ENCODE assay signal across 16 mouse cellular contexts in genomic region chr5:73630141-73630540, GRCm38 (mm10). TPM values are rescaled to one million over a fixed set of nuclear protein-coding genes. Genes with fewer than 3 reads are reported as not detected.
DNase-seq lines count a peak whose midpoint lies in the region; ATAC-seq and TF ChIP-seq lines count a peak whose summit lies in the region.
"Had no signal": no experiment of that assay in that cellular context is flagged by ENCODE, and none has a peak within 500 bp of the region (broad histone marks: within the 10 kb centered on the region; RNA-seq: fewer than 3 reads in every experiment).

No protein-coding gene starts in this region.

- H3K4me1 ChIP-seq in G1E (ENCODE audit: insufficient read depth, low read depth, low read length) = peaks cover 19% of the 10 kb centered on the region
- H3K4me1 ChIP-seq in liver, embryonic 14.5 days (replicated peaks; ENCODE audit: control insufficient read depth in 2 of 2, insufficient read depth in 2 of 2, low read length in 1 of 2) = no peaks in the 10 kb centered on the region; a peak in 1 of 4 replicates
- no peaks in the 10 kb centered on the region for H3K4me1 ChIP-seq in stomach, postnatal 0 days (replicated peaks; ENCODE audit: control insufficient read depth, insufficient read depth)
- H3K4me1 ChIP-seq: limb, embryonic 12.5 days had no signal

- TF ChIP-seq EP300 in liver, embryonic 14.5 days (IDR thresholded peaks at IDR 0.05; ENCODE audit: low read depth) = no peak
- no peak for TF ChIP-seq EP300 in stomach, postnatal 0 days (optimal IDR thresholded peaks at IDR 0.05)

- H3K9me3 ChIP-seq in G1E (replicated peaks) = peaks cover 3% of the 10 kb centered on the region
- H3K9me3 ChIP-seq in liver, embryonic 14.5 days (ENCODE audit: control insufficient read depth, low read length) = no peaks in the 10 kb centered on the region
- no peaks in the 10 kb centered on the region for H3K9me3 ChIP-seq in stomach, postnatal 0 days (ENCODE audit: control insufficient read depth, low read length)

- H3K36me3 ChIP-seq in G1E (replicated peaks) = no peaks in the 10 kb centered on the region
- no peaks in the 10 kb centered on the region for H3K36me3 ChIP-seq in liver, embryonic 14.5 days (replicated peaks; ENCODE audit: control insufficient read depth, insufficient read depth, low read depth)
- H3K36me3 ChIP-seq in stomach, postnatal 0 days (ENCODE audit: control insufficient read depth, insufficient read depth, low read length) = peaks cover under 1% of the 10 kb centered on the region; the same call in 1 of the 2 replicates

- TF ChIP-seq CTCF in G1E (IDR thresholded peaks at IDR 0.05; ENCODE audit: low read depth, low read length) = no peak
- TF ChIP-seq CTCF in liver, embryonic 14.5 days (IDR thresholded peaks at IDR 0.05; ENCODE audit: low read depth) = no peak
- no peak for TF ChIP-seq CTCF in stomach, postnatal 0 days (IDR thresholded peaks at IDR 0.05; ENCODE audit: low read depth)

- H3K27me3 ChIP-seq in G1E (ENCODE audit: insufficient read depth, low read length) = peaks cover 5% of the 10 kb centered on the region; the same call in 1 of the 2 replicates
- no peaks in the 10 kb centered on the region for H3K27me3 ChIP-seq in liver, embryonic 14.5 days (ENCODE audit: control insufficient read depth, insufficient read depth, low read length)
- H3K27me3 ChIP-seq in stomach, postnatal 0 days (ENCODE audit: control insufficient read depth, insufficient read depth, low read length) = no peaks in the 10 kb centered on the region
- H3K27me3 ChIP-seq: limb, embryonic 12.5 days had no signal

- 7% methylated on average over 5 of the region's 5 CpGs for WGBS in liver, embryonic 14.5 days (ENCODE audit: insufficient replicate concordance)
- WGBS in stomach, postnatal 0 days = 61% methylated on average over 5 of the region's 5 CpGs

- DNase-seq in G1E (ENCODE audit: low spot score) = peak; percentile 39
- DNase-seq in liver, embryonic 14.5 days (ENCODE audit: low read depth in 3 of 3, low spot score in 3 of 3) = peak in 1 of 3 experiments; percentile 17
- DNase-seq in stomach, postnatal 0 days (ENCODE audit: low spot score) = peak; percentile 76
- DNase-seq in Muller cell, postnatal 12 days (ENCODE audit: inconsistent ontology term) = no peak
- DNase-seq in right cerebral cortex, adult 2 months (ENCODE audit: low spot score in 2 of 2) = no peak
- DNase-seq in urinary bladder, adult 18-20 months (ENCODE audit: low spot score in 2 of 2) = no peak
- DNase-seq: adrenal gland, adult 2 months; gastrocnemius, postnatal 10 days; spleen, adult 18-20 months had no signal

- peak; percentile 91 for ATAC-seq in G1E (ENCODE audit: extremely low read depth, insufficient number of reproducible peaks, low FRiP score, poor library complexity, severe bottlenecking)
- ATAC-seq in common myeloid progenitor, adult 5-6 weeks (replicated peaks; ENCODE audit: low read depth, poor library complexity, severe bottlenecking) = peak; percentile 97
- ATAC-seq in liver, embryonic 14.5 days (ENCODE audit: insufficient read depth) = no peak
- peak; percentile 97 for ATAC-seq in stomach, postnatal 0 days (ENCODE audit: low FRiP score, low TSS enrichment)
- ATAC-seq: forebrain, embryonic 14.5 days had no signal

- no peak overlapping the region for H3K4me3 ChIP-seq in G1E (ENCODE audit: low read depth, low read length)
- H3K4me3 ChIP-seq in liver, embryonic 14.5 days (ENCODE audit: insufficient read depth in 1 of 2, low read depth in 2 of 2, low read length in 2 of 2) = no peak overlapping the region
- H3K4me3 ChIP-seq in stomach, postnatal 0 days (ENCODE audit: low read depth, low read length) = no peak overlapping the region
- H3K4me3 ChIP-seq: embryonic facial prominence, embryonic 10.5 days; limb, embryonic 12.5 days had no signal

- H3K4me2 ChIP-seq in liver, embryonic 14.5 days (ENCODE audit: low read depth) = peak overlapping the region; percentile 1; the same call in 1 of the 2 replicates
- no peak overlapping the region for H3K4me2 ChIP-seq in stomach, postnatal 0 days (replicated peaks; ENCODE audit: low read depth)
- H3K4me2 ChIP-seq: hindbrain, embryonic 14.5 days; limb, embryonic 12.5 days had no signal

- no peak overlapping the region for H3K9ac ChIP-seq in liver, embryonic 14.5 days (replicated peaks)
- H3K9ac ChIP-seq in stomach, postnatal 0 days (ENCODE audit: low read length) = no peak overlapping the region
- H3K9ac ChIP-seq: hindbrain, embryonic 14.5 days; limb, embryonic 12.5 days had no signal

- no peak overlapping the region for H3K27ac ChIP-seq in liver, embryonic 14.5 days
- H3K27ac ChIP-seq in stomach, postnatal 0 days (replicated peaks) = peak overlapping the region; percentile 53; the same call in 1 of the 2 replicates
- H3K27ac ChIP-seq: embryonic facial prominence, embryonic 10.5 days; hindbrain, embryonic 14.5 days; limb, embryonic 12.5 days had no signal

RNA-seq across cellular contexts. Expression of gene Lrrc66, which starts 2.2 kb away (rescaled TPM):
- 1.4 and 4.1 TPM in 2 replicates for total RNA-seq in G1E (2014; fragmentation: Nextera tagmentation)
- total RNA-seq in G1E (2017) = 5.1 and 10.5 TPM in 2 replicates
- polyA plus RNA-seq in G1E (2012) = 0.11 and 0.16 TPM in 2 replicates
- 0.92 and 13.7 TPM in 2 replicates for total RNA-seq in common myeloid progenitor, adult 5-6 weeks (2017)
- polyA plus RNA-seq in liver, embryonic 14.5 days (2012; rRNA removed) = 0.03 and 0.04 TPM in 2 replicates
- not detected in 2 replicates for polyA plus RNA-seq in liver, embryonic 14.5 days (2014; fragmentation: Nextera tagmentation; extraction: Ambion mirVana)
- 3.0 and 3.5 TPM in 2 replicates for polyA plus RNA-seq in stomach, postnatal 0 days (2015; fragmentation: Nextera tagmentation; extraction: Ambion mirVana)
- total RNA-seq: adrenal gland, adult 2 months; gastrocnemius, postnatal 10 days; layer of hippocampus, adult 18-20 months had no signal
- polyA plus RNA-seq: adrenal gland, adult 2 months; forebrain, embryonic 14.5 days; hindbrain, embryonic 14.5 days; limb, embryonic 12.5 days; neural tube, embryonic 11.5 days had no signal

RNA-seq across cellular contexts. Expression of gene Sgcb, which starts 17.4 kb away (rescaled TPM):
- total RNA-seq in G1E (2014; fragmentation: Nextera tagmentation) (not detected in 2 replicates), G1E (2017) (0.44 and 0.52 TPM in 2 replicates)
- 0.04 TPM in 1 of 2 replicates, not detected in the other for polyA plus RNA-seq in G1E (2012)
- total RNA-seq in common myeloid progenitor, adult 5-6 weeks (2017) = 2.9 and 5.0 TPM in 2 replicates
- polyA plus RNA-seq in liver, embryonic 14.5 days (2012; rRNA removed) = 0.83 and 1.2 TPM in 2 replicates
- 1.8 and 2.2 TPM in 2 replicates for polyA plus RNA-seq in liver, embryonic 14.5 days (2014; fragmentation: Nextera tagmentation; extraction: Ambion mirVana)
- polyA plus RNA-seq in stomach, postnatal 0 days (2015; fragmentation: Nextera tagmentation; extraction: Ambion mirVana) = 12.4 and 12.7 TPM in 2 replicates

RNA-seq across cellular contexts. Expression of gene Spata18, which starts 21.0 kb away (rescaled TPM):
- not detected in 2 replicates for total RNA-seq in G1E (2014; fragmentation: Nextera tagmentation)
- total RNA-seq in G1E (2017) = not detected in 2 replicates
- not detected in 2 replicates for polyA plus RNA-seq in G1E (2012)
- total RNA-seq in common myeloid progenitor, adult 5-6 weeks (2017) = not detected in 2 replicates
- not detected in 2 replicates for polyA plus RNA-seq in liver, embryonic 14.5 days (2012; rRNA removed)
- polyA plus RNA-seq in liver, embryonic 14.5 days (2014; fragmentation: Nextera tagmentation; extraction: Ambion mirVana) = not detected in 2 replicates
- 0.19 TPM in 1 of 2 replicates, not detected in the other for polyA plus RNA-seq in stomach, postnatal 0 days (2015; fragmentation: Nextera tagmentation; extraction: Ambion mirVana)
- total RNA-seq: adrenal gland, adult 2 months had no signal
- polyA plus RNA-seq: adrenal gland, adult 2 months had no signal

Comparison
In these comparisons a context has a peak if more than half of its experiments do, and no peak if none do; other contexts are left out.
1. DNase-seq: peak in G1E (single experiment) and stomach, postnatal 0 days (single experiment); none in Muller cell, postnatal 12 days (single experiment), right cerebral cortex, adult 2 months (0 of 2) and urinary bladder, adult 18-20 months (0 of 2).